Mouse (Mus musculus): ENCODE data around the gene Timp3.
A peak's percentile ranks its signal among the peaks of the same experiment; 100 is the strongest.

Timp3 gene

GRCm38 (mm10) chr10:86300293-86301116 is at the start of gene Timp3:
Gene Timp3, plus strand, starts transcription at chr10:86300372.
- DNase-seq (ENCODE audit: low spot score): peak; percentile 79

GRCm38 (mm10) chr10:86256221-86256620 is 44.0 kb upstream of the Timp3 start:
- DNase-seq (ENCODE audit: low spot score): no peak

- DNase-seq (ENCODE audit: low spot score): no peak
Observed at GRCm38 (mm10) chr10:86257045-86257444, 43.1 kb upstream of the Timp3 start.

DNA sequence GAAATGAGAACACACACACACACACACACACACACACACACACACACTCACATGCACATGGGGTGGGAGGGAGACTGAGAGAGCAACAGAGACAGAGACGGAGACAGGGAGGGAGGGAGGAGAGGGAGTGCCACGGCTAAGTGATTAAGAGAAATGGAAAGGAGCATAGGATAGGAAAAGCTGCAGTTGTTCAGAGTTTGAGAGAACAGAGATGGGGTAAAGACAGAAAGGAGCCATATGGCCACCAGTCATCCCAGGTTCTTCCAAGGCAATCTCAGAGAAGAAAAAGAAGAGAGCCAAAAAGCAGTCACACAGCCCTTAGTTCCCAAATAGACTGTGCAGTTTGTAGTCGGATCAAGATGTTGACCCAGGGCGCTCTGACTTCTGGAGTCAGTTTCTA is 42.1 kb upstream of the Timp3 start:
- DNase-seq (ENCODE audit: low spot score): no peak

DNA sequence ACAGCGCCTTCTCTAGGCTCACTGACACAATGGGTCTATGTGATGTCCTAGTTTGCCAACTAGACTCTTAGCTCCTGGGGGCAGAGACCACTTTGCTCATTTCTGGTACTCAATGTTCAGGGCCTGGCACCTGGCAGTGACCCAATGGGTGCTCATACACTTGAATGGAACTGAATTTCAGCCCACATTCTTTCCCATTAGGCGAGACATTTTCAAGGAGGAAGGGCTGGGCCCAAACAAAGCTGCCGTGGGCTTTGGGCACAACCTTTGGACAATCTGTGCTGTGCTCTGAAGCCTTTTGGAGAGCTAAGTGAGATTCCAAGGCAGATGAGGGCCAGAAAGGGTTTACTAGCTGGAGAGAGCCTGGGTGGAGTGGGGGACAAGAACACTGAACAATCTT is 41.2 kb upstream of the Timp3 start:
- no peak for DNase-seq (ENCODE audit: low spot score)

DNA sequence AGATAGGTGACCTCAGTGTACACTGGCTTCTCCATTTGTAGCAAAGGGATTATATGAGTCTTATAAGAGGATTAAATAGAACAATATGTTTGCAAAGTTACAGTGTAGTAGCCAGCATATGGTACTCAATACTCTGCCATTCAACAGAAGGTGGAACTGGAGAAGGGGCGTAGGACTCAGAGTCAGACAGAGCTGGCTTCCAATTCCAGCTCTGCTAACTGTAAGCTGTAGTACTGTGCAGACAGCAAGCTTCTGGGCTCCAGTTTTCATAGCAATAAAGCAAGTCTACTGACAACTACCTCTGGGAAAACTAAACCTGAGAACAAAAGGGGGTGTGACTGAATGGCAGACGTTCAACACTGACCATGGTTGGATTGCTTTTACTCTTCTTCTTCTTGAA is 38.4 kb upstream of the Timp3 start:
- DNase-seq (ENCODE audit: low spot score): no peak

DNA sequence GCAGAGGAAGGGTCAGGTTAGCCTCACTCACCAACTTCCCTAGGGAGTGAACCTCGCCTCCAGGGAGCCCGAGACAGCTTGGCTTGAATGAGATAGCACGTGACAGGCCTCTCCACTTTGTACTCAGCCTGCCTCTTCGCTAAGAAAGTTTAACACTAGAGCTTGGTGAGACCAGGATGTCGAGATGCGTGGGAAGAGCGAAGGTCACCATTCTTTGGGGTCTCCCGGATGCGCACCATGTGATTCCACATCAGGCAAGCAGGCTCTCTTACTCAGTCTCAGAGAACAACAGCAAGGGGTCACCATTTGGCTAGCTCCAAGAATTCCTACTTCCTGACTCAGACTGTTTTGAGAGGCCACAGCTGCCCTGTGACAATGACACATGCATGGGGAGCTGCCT is 35.6 kb upstream of the Timp3 start:
- no peak for DNase-seq (ENCODE audit: low spot score)

DNA sequence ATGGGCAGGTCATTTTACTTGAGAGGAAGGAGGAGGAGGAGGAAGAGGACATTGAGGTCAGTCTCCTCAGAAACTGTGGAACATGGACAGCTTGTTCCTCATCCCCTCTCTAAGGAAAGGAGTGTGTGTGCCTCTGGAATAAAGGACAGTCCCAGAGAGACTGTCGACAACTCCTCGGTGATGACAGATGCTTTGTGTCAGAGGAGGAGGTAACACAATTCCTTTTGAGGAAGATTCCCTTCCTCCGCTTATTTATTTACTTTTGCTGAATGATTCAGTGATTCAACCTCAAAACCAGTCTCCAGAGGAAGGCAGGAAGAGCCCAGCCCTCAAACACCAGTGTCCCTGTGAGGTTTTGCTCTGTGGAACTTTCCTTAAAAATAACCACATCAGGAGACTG is 29.9 kb upstream of the Timp3 start:
- no peak for DNase-seq (ENCODE audit: low spot score)

DNA sequence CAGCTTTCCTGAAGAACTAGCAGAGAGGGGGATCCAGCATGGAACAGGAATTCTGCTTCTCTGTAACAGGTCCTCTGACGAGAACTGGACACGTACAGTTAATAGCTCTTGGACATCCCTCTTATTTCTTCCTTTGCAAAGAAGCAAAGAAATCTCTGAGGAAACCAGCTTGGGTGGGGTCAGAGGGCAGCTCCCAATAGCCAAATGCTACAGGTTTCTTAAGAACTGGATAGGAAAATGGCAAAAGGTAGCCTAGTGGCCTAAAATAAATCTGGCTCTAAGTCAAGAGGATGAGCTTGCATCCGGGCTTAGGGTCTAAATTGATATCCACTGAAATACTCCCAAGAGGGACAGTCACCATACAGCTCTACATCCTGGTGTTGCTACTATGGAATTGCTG is 27.3 kb upstream of the Timp3 start:
- DNase-seq (ENCODE audit: low spot score): no peak

DNA sequence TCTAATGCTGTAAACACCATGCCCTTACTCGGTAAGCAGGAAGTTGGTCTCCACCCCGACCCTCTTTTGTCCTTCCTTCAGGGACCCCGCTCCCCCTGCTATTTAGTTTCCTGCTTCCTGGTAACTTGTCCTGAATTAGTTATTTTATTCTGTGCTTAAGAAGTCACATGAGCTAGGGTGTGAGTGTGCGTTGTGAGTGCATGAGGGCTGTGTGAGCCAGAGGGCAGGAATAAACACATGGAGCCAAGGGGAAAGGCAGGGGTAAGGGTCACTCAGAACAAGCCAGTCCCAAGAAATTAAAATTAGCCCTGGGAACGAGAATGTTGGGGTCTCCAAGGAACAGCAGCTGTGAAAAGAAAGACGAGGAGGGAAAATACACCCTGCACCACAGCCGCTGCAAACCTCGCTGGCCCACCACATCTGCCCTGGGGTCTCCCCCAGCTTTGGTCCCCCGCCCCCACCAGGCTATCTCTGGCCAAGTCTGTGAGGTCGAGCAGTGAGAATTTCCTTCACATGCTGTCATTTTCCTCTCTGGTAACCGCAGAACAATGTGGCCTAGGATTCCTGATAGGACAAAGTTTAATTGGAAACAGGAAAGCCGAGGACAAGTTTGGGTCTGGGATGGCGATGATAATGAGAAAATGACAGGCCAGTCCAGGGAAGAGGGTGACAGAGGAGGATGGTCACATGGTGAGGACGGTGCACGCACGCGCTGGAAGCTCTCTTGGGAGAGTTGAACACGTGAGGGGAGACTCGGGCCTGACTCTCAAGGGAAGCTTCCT is 26.6 kb upstream of the Timp3 start:
- DNase-seq (ENCODE audit: low spot score): no peak

GRCm38 (mm10) chr10:86275585-86275984 is 24.6 kb upstream of the Timp3 start:
- DNase-seq (ENCODE audit: low spot score): no peak

- DNase-seq (ENCODE audit: low spot score): no peak
Observed at GRCm38 (mm10) chr10:86277327-86277726, 22.8 kb upstream of the Timp3 start.

DNA sequence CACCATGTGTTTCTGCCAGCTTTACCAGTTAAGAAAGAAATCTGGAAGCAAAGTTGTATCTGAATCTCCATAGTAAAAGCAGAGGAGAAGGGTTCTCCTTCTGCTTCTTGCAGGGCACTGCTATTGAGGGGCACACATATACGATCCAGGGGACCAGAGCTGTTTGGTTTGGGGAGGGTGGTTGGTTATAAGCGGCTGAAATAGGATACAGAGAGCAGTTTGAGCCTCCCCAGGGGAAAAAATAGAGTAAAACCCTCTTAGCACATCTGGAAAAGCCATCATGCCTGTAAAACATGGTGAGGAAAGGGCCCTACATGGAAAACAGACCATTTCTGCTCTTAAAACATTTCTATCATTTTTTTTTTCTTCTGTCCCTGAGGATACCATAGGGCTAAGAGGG is 21.7 kb upstream of the Timp3 start:
- no peak for DNase-seq (ENCODE audit: low spot score)

- no peak for DNase-seq (ENCODE audit: low spot score)
Observed at GRCm38 (mm10) chr10:86279579-86280168, 20.5 kb upstream of the Timp3 start.

DNA sequence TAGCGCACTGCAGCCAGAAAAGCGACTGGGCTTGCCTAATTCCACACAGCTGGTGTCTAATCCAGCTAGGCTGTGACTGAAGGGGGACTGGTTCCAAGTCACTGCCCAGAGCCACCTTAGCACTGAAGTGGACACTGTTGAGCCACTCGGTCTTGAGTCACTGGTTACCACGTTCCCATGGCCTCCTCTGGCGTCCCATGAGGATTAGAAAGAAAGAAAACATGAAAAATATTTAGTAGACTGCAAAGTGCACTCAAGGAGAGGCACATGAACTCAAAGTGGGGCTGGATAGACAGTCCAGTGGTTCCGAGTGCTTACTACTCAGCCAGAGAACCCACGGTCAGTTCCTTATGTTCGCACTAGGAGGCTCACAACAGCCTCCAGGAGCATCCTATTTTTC is 18.9 kb upstream of the Timp3 start:
- DNase-seq (ENCODE audit: low spot score): no peak

DNA sequence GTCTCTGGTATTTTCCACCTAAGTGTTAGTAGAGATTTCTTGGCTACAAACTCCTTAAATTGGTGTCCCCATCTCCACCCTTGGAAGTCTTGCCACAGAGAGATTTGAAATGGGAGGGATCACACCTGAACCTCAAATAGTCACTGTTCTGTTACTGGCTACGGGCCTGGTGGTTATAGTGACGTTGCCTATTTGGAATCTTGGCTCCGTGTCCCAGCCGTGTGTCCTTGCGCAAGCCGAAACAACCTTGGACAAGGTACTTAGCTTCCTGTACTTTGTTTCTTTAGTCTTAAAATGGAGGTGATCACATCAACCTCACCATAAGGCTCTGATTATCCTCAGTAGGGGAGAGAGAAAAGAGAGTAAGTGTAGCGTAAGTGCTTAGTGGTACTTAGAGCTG is 13.7 kb upstream of the Timp3 start:
- no peak for DNase-seq (ENCODE audit: low spot score)

DNA sequence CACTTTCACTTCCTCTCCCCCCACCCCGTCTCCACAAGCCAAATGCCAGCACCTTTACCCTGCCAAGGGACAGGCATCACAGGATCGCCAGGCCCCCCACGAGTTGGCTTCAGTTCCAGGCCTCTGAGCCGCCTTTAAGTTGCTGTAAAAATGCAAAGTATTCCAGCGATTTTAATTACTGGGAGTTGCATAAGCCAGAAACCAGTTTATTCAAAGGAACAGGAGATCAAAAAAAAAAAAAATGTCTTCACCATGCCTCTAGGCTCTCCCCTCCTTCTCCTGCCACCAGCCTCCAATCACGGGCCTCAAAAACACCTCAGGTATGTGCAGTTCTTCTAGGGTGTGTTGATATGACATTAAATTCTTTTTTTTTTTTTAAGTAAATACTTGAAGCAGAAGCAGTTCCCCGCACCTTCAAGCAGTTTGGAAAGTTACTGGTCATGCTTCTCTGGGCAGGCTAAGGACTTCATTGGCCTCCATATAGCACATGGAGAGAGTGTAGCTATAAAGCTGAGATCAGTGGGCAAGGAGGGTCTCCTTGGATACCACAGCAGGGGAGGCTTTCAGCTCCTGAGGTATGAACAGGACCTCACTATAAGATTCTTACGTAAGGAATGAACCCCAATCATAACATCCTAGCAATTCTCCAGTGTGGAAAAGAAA is 9.9 kb upstream of the Timp3 start:
- no peak for DNase-seq (ENCODE audit: low spot score)

DNA sequence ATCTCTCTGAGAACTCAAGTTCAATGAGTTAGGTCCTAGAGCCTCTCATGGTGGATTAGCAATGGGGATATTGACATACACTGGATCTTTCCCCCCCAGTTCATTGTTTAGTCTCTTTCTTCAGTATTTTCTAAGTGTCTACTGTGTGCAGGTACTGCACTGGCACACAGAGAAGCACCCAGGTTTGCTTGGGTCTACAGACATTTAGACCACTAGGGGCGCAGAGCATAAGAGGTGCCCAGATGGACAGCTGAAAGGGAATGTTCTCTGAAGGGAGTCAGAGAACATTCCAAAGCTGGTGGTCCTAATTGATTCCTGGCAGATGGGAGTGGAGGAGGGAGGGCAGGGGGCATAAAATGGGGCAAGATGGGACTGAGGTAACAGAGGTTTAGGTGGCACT is 6.3 kb upstream of the Timp3 start:
- DNase-seq (ENCODE audit: low spot score): no peak

GRCm38 (mm10) chr10:86294599-86295365 is 5.4 kb upstream of the Timp3 start:
- DNase-seq (ENCODE audit: low spot score): no peak

DNA sequence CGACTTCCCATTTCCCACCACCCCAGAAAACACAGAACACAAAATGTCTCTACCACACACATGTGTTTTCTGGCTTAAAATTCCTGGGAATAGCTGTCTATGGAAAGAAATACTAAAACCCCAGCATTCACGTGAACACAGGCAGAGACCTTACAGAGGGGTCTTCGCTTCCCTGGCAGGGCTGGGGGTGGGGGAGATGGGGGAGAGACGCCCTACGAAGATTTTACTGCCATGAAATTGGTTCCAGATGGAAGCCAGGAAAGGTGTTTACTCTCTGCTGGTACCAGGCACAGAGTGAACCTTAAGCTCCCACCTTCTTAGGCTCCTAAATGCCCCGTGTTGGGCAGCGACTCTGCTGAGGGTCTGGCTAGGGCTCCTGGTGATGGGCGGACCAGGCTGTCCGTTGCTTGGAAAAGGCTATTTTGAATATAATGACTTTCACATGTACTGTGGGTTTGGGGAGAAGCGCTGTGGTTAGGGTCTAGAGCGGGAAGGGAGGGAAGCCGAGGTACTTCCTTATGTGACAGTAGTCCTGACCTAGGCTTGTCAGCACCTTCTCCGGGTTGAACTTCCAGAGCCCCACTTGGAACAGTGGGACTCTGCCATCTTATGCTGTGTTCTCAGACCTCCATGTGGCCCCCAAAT is 4.6 kb upstream of the Timp3 start:
- no peak for DNase-seq (ENCODE audit: low spot score)

- peak; percentile 48 for DNase-seq (ENCODE audit: low spot score)
Observed at GRCm38 (mm10) chr10:86296111-86296510, 4.1 kb upstream of the Timp3 start.

Measured in ovary, adult 18-20 months (tissue).